8 mouse cellular contexts compared by ENCODE assay signal in genomic region chr4:117676903-117677302, GRCm38 (mm10). TPM values are rescaled to one million over a fixed set of nuclear protein-coding genes. Genes with fewer than 3 reads are reported as not detected.
A peak's percentile ranks its signal among the peaks of the same experiment; 100 is the strongest.
DNase-seq lines count a peak whose midpoint lies in the region; ATAC-seq and TF ChIP-seq lines count a peak whose summit lies in the region.

No protein-coding gene starts in this region.

- DNase-seq in CD4-positive helper T cell, adult 2 months (ENCODE audit: low read depth, low spot score), result peak; percentile 59
- DNase-seq in adrenal gland, adult 2 months, result peak; percentile 66
- DNase-seq in embryo, embryonic 10.5 days (ENCODE audit: low spot score), result peak; percentile 93
- peak; percentile 86 for DNase-seq in kidney, postnatal 14 days

- H3K27ac ChIP-seq in liver, embryonic 12.5 days, result no peak overlapping the region
- H3K27ac ChIP-seq in neural tube, embryonic 13.5 days (replicated peaks), result no peak overlapping the region
- H3K27ac ChIP-seq in testis, adult 2 months (ENCODE audit: control insufficient read depth, insufficient read depth, low read depth, low read length), result no peak overlapping the region

- no peaks in the 10 kb centered on the region for H3K9me3 ChIP-seq in liver, embryonic 12.5 days (replicated peaks)
- H3K9me3 ChIP-seq in neural tube, embryonic 13.5 days, result no peaks in the 10 kb centered on the region

- no peak overlapping the region for H3K4me3 ChIP-seq in liver, embryonic 12.5 days
- no peak overlapping the region for H3K4me3 ChIP-seq in neural tube, embryonic 13.5 days
- H3K4me3 ChIP-seq in testis, adult 2 months (ENCODE audit: control insufficient read depth, low read depth, low read length), result no peak overlapping the region

- H3K27me3 ChIP-seq in liver, embryonic 12.5 days (replicated peaks), result no peaks in the 10 kb centered on the region
- no peaks in the 10 kb centered on the region for H3K27me3 ChIP-seq in neural tube, embryonic 13.5 days
- H3K27me3 ChIP-seq in testis, adult 2 months (ENCODE audit: control insufficient read depth, insufficient read depth, low read length), result no peaks in the 10 kb centered on the region

- peaks cover 82% of the 10 kb centered on the region for H3K36me3 ChIP-seq in liver, embryonic 12.5 days
- H3K36me3 ChIP-seq in neural tube, embryonic 13.5 days, result peaks cover 76% of the 10 kb centered on the region
- H3K36me3 ChIP-seq in testis, adult 2 months (ENCODE audit: control insufficient read depth, insufficient read depth, low read length), result peaks cover 8% of the 10 kb centered on the region

- WGBS in liver, embryonic 12.5 days (ENCODE audit: insufficient replicate concordance), result 23% methylated on average over 3 of the region's 3 CpGs
- WGBS in neural tube, embryonic 13.5 days, result 7% methylated on average over 3 of the region's 3 CpGs

- no peak overlapping the region for H3K9ac ChIP-seq in liver, embryonic 12.5 days
- no peak overlapping the region for H3K9ac ChIP-seq in neural tube, embryonic 13.5 days

- peak; percentile 66; the same call in 1 of the 2 replicates for TF ChIP-seq CTCF in testis, adult 2 months (IDR thresholded peaks at IDR 0.05; ENCODE audit: control insufficient read depth, insufficient read depth, insufficient replicate concordance, low read depth, low read length)

- TF ChIP-seq POLR2A in testis, adult 2 months (IDR thresholded peaks at IDR 0.05; ENCODE audit: control insufficient read depth, low read depth, low read length), result no peak

- peak; percentile 58 for ATAC-seq in granulocyte monocyte progenitor cell, adult 5-6 weeks (replicated peaks; ENCODE audit: poor library complexity, severe bottlenecking)
- 0 out of 2 replicates have a peak, but pooled peaks have one; percentile 1 for ATAC-seq in liver, embryonic 12.5 days
- ATAC-seq in neural tube, embryonic 13.5 days (ENCODE audit: low read depth), result peak; percentile 20; the same call in 1 of the 2 replicates

- H3K4me1 ChIP-seq in liver, embryonic 12.5 days, result peaks cover 8% of the 10 kb centered on the region
- H3K4me1 ChIP-seq in neural tube, embryonic 13.5 days (replicated peaks), result peaks cover 19% of the 10 kb centered on the region
- peaks cover 7% of the 10 kb centered on the region; the same call in 1 of the 2 replicates for H3K4me1 ChIP-seq in testis, adult 2 months (ENCODE audit: control insufficient read depth, insufficient read depth, low read length)

- H3K4me2 ChIP-seq in liver, embryonic 12.5 days, result no peak overlapping the region
- no peak overlapping the region for H3K4me2 ChIP-seq in neural tube, embryonic 13.5 days

RNA-seq across cellular contexts. Expression of gene Dmap1, which starts 5.2 kb away (rescaled TPM):
- total RNA-seq in adrenal gland, adult 2 months (2021), result 10 to 100 TPM; 19.5 to 28.0 TPM
- 15.4 and 19.4 TPM in 2 replicates for polyA plus RNA-seq in adrenal gland, adult 2 months (2012; rRNA removed)
- 32.0 and 32.8 TPM in 2 replicates for total RNA-seq in granulocyte monocyte progenitor cell, adult 5-6 weeks (2014; fragmentation: Nextera tagmentation)
- 26.2 and 27.8 TPM in 2 replicates for total RNA-seq in granulocyte monocyte progenitor cell, adult 5-6 weeks (2017)
- 30.4 and 31.1 TPM in 2 replicates for polyA plus RNA-seq in liver, embryonic 12.5 days (2016; fragmentation: Nextera tagmentation; extraction: Ambion mirVana)
- polyA plus RNA-seq in neural tube, embryonic 13.5 days (2015; fragmentation: Nextera tagmentation; extraction: Ambion mirVana), result 67.3 and 70.8 TPM in 2 replicates
- polyA plus RNA-seq in testis, adult 2 months (2012; rRNA removed), result 37.8 and 42.0 TPM in 2 replicates

RNA-seq across cellular contexts. Expression of gene Gm12845, which starts 47.3 kb away (rescaled TPM):
- not detected for total RNA-seq in adrenal gland, adult 2 months (2021)
- polyA plus RNA-seq in adrenal gland, adult 2 months (2012; rRNA removed), result not detected in 2 replicates
- not detected in 2 replicates for total RNA-seq in granulocyte monocyte progenitor cell, adult 5-6 weeks (2014; fragmentation: Nextera tagmentation)
- total RNA-seq in granulocyte monocyte progenitor cell, adult 5-6 weeks (2017), result not detected in 2 replicates
- not detected in 2 replicates for polyA plus RNA-seq in liver, embryonic 12.5 days (2016; fragmentation: Nextera tagmentation; extraction: Ambion mirVana)
- not detected in 2 replicates for polyA plus RNA-seq in neural tube, embryonic 13.5 days (2015; fragmentation: Nextera tagmentation; extraction: Ambion mirVana)
- polyA plus RNA-seq in testis, adult 2 months (2012; rRNA removed), result not detected in 2 replicates

Comparison
In these comparisons a context has a peak if more than half of its experiments do, and no peak if none do; other contexts are left out.
1. ATAC-seq: peak in every context shown above with its lines; median percentile 58 in granulocyte monocyte progenitor cell, adult 5-6 weeks; 20 in neural tube, embryonic 13.5 days; 1 in liver, embryonic 12.5 days.